Mouse (Mus musculus) C2C12 (cell line): ENCODE results near the gene Col16a1.

Experiments used
- CTCF ChIP-seq: IDR thresholded peaks from one replicate; pipeline ENCODE4 v1.5.1; 2011; ENCODE audit not compliant: control insufficient read depth, insufficient read depth, insufficient read length
- FOSL1 ChIP-seq: IDR thresholded peaks from one replicate; pipeline ENCODE4 v1.8.0; 2011; ENCODE audit warnings: mild to moderate bottlenecking, low read length; ENCODE audit not compliant: poor library complexity, insufficient read depth, severe bottlenecking
- MAX ChIP-seq: IDR thresholded peaks from one replicate; pipeline ENCODE4 v1.6.1; 2011; ENCODE audit warnings: mild to moderate bottlenecking, control low read depth
- MYOD1 ChIP-seq: IDR thresholded peaks from one replicate; pipeline ENCODE4 v1.6.1; 2011; ENCODE audit warnings: low read depth; ENCODE audit not compliant: control insufficient read depth, insufficient read length
- USF1 ChIP-seq: IDR thresholded peaks from one replicate; pipeline ENCODE4 v1.6.1; 2011; ENCODE audit warnings: low read depth, mild to moderate bottlenecking, control low read depth, moderate library complexity

DNA sequence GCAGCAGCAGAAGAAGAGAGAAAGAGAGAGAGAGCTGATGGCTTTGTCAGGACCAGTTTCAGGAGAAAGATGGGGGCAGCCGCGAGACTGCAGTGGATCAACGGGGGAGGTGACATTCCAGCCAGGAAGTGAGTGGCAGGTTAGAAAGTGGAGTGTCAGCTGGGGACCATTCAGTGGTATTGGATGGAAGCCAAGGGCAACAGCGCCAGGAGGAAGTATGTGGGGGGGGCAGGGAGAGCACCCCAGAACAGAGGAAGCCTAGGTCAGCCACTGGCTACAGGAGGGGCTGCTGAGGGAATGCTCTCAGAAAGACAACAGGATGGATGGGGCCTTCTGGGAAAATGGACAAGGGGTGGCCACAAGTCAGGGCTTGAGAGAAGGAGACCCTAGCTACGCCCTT, 45.9 kb upstream of the Col16a1 start:
- TF ChIP-seq CTCF (no peak), USF1 (no peak), FOSL1 (no peak), MYOD1 (no peak), MAX (no peak)
